Mouse (Mus musculus): ENCODE data around the gene Casp6. TPM values are rescaled to one million over a fixed set of nuclear protein-coding genes. Genes with fewer than 3 reads are reported as not detected.

Casp6 gene
- total and polyA plus RNA-seq, 2 experiments, result 27.4 to 44.5 TPM

GRCm38 (mm10) chr3:129903866-129904265 is 2.6 kb downstream of the Casp6 start:
- Histone ChIP-seq H3K4me3 (ENCODE audit: insufficient read depth, low read depth, low read length) (no peak overlapping the region), H3K27me3 (ENCODE audit: control insufficient read depth, insufficient read depth, low read length) (no peaks in the 10 kb centered on the region), H3K9ac (ENCODE audit: low read depth, low read length) (no peak overlapping the region), H3K4me1 (ENCODE audit: control insufficient read depth, insufficient read depth, low read length) (peaks cover 4% of the 10 kb centered on the region; the same call in 1 of the 2 replicates), H3K27ac (replicated peaks; ENCODE audit: insufficient read depth, low read depth, low read length) (no peak overlapping the region), H3K79me2 (ENCODE audit: control insufficient read depth, insufficient read depth, low read length) (peaks cover 4% of the 10 kb centered on the region; the same call in 1 of the 2 replicates), H3K36me3 (ENCODE audit: control insufficient read depth, insufficient read depth, low read length) (peaks cover 6% of the 10 kb centered on the region)
- 76% methylated on average over 8 of the region's 8 CpGs for WGBS
- TF ChIP-seq POLR2A (IDR thresholded peaks at IDR 0.05; ENCODE audit: extremely low read depth, insufficient read depth, low read length), result no peak
- no peak for TF ChIP-seq CTCF (IDR thresholded peaks at IDR 0.05; ENCODE audit: low read depth, low read length)
- DNase-seq (ENCODE audit: extremely low read depth, low read depth, low spot score), result peak; percentile 50

DNA sequence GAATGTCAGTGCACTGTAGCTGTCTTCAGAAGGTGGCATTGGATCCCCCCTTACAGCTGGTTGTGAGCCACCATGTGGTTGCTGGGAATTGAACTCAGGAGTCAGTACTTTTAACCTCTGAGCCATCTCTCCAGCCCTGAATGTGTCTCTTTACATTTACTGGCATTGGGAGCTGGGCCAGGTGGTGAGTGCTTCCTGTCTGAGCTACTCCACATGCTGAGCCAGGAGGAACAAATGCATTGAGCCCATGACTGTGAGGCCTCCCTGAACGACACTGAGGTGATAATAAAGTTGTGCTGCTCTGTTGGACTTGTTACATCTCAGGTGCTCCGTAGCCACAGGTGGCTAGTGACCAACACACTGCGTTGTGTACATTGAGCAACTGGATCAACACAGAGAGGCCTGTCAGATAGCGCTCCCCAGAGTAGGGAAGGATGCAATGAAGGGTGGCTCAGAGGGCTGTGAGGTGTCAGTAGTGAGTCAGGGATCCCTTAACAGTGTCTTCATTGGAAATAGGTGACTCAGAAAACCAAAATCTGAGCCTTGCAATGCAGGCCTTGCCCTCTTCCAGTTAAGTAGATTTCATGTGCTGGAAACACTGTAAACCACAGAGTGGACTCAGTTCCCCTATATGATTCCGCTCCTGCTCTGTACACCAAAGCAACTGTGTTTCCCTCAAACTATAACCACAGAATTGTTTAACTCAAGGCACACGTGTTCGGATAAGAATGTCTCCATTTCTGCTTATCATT is 3.3 kb downstream of the Casp6 start:
- Histone ChIP-seq H3K9ac (ENCODE audit: low read depth, low read length) (no peak overlapping the region), H3K36me3 (ENCODE audit: control insufficient read depth, insufficient read depth, low read length) (peaks cover 10% of the 10 kb centered on the region), H3K79me2 (ENCODE audit: control insufficient read depth, insufficient read depth, low read length) (peaks cover 4% of the 10 kb centered on the region; the same call in 1 of the 2 replicates), H3K4me3 (ENCODE audit: insufficient read depth, low read depth, low read length) (no peak overlapping the region), H3K27me3 (ENCODE audit: control insufficient read depth, insufficient read depth, low read length) (no peaks in the 10 kb centered on the region), H3K4me1 (ENCODE audit: control insufficient read depth, insufficient read depth, low read length) (peaks cover 4% of the 10 kb centered on the region; the same call in 1 of the 2 replicates), H3K27ac (replicated peaks; ENCODE audit: insufficient read depth, low read depth, low read length) (no peak overlapping the region)
- TF ChIP-seq CTCF (IDR thresholded peaks at IDR 0.05; ENCODE audit: low read depth, low read length) (no peak), POLR2A (IDR thresholded peaks at IDR 0.05; ENCODE audit: extremely low read depth, insufficient read depth, low read length) (no peak)
- 65% methylated on average over 7 of the region's 7 CpGs for WGBS
- no peak for DNase-seq (ENCODE audit: extremely low read depth, low read depth, low spot score)

- H3K4me3 ChIP-seq (ENCODE audit: insufficient read depth, low read depth, low read length), result no peak overlapping the region
- no peak for DNase-seq (ENCODE audit: extremely low read depth, low read depth, low spot score)
- TF ChIP-seq POLR2A (IDR thresholded peaks at IDR 0.05; ENCODE audit: extremely low read depth, insufficient read depth, low read length), result no peak
- no peak for TF ChIP-seq CTCF (IDR thresholded peaks at IDR 0.05; ENCODE audit: low read depth, low read length)
- no peak overlapping the region for H3K9ac ChIP-seq (ENCODE audit: low read depth, low read length)
- 93% methylated on average over 14 of the region's 14 CpGs for WGBS
- H3K79me2 ChIP-seq (ENCODE audit: control insufficient read depth, insufficient read depth, low read length), result no peaks in the 10 kb centered on the region
- H3K36me3 ChIP-seq (ENCODE audit: control insufficient read depth, insufficient read depth, low read length), result peaks cover 10% of the 10 kb centered on the region
- no peak overlapping the region for H3K27ac ChIP-seq (replicated peaks; ENCODE audit: insufficient read depth, low read depth, low read length)
- no peaks in the 10 kb centered on the region for H3K27me3 ChIP-seq (ENCODE audit: control insufficient read depth, insufficient read depth, low read length)
- no peaks in the 10 kb centered on the region for H3K4me1 ChIP-seq (ENCODE audit: control insufficient read depth, insufficient read depth, low read length)
Observed at GRCm38 (mm10) chr3:129912025-129912424, 10.8 kb downstream of the Casp6 start.

DNA sequence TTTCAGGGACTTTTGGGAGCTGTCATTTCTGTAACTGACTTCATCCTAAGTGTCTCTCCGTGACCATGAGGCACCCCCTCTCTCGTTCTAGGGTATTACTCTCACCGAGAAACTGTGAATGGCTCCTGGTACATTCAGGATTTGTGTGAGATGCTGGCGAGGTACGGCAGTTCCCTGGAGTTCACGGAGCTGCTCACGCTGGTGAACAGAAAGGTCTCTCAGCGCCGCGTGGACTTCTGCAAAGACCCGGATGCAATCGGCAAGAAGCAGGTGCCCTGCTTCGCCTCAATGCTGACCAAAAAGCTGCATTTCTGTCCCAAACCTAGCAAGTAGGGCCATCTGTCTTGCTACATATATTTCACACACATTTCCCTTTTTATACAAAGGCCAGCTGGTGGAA is 12.0 kb downstream of the Casp6 start:
- WGBS, result 95% methylated on average over 13 of the region's 13 CpGs
- no peak for DNase-seq (ENCODE audit: extremely low read depth, low read depth, low spot score)
- peaks cover 10% of the 10 kb centered on the region for H3K36me3 ChIP-seq (ENCODE audit: control insufficient read depth, insufficient read depth, low read length)

DNA sequence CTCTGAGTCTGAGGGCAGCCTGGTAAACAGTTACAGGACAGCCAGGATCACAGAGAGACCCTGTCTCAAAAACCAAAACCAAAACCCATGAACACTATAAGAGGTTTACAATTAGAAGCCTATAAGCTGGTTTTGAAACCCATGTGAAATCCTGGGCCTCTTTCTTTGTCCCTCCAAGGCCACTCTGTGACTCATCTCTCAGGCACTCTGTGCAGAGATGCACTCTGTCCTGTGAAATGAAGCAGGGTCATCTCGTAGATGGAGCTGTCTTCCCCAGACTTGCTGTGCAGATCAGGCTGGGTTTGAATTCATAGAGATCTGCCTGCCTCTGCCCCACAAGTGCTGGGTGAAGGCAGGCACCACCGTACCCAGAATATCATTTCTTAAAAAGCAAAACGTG is 16.2 kb downstream of the Casp6 start:
- TF ChIP-seq CTCF (IDR thresholded peaks at IDR 0.05; ENCODE audit: low read depth, low read length) (no peak), POLR2A (IDR thresholded peaks at IDR 0.05; ENCODE audit: extremely low read depth, insufficient read depth, low read length) (no peak)
- WGBS, result 73% methylated on average over 3 of the region's 3 CpGs
- H3K27me3 ChIP-seq (ENCODE audit: control insufficient read depth, insufficient read depth, low read length), result no peaks in the 10 kb centered on the region
- H3K79me2 ChIP-seq (ENCODE audit: control insufficient read depth, insufficient read depth, low read length), result no peaks in the 10 kb centered on the region
- H3K9ac ChIP-seq (ENCODE audit: low read depth, low read length), result no peak overlapping the region
- H3K36me3 ChIP-seq (ENCODE audit: control insufficient read depth, insufficient read depth, low read length), result peaks cover 2% of the 10 kb centered on the region; the same call in 1 of the 2 replicates
- H3K4me3 ChIP-seq (ENCODE audit: insufficient read depth, low read depth, low read length), result no peak overlapping the region
- H3K4me1 ChIP-seq (ENCODE audit: control insufficient read depth, insufficient read depth, low read length), result no peaks in the 10 kb centered on the region
- H3K27ac ChIP-seq (replicated peaks; ENCODE audit: insufficient read depth, low read depth, low read length), result no peak overlapping the region
- DNase-seq (ENCODE audit: extremely low read depth, low read depth, low spot score), result no peak

More for the DNA sequence above, 12.0 kb downstream of the Casp6 start:
- Histone ChIP-seq H3K27me3 (ENCODE audit: control insufficient read depth, insufficient read depth, low read length) (no peaks in the 10 kb centered on the region), H3K4me1 (ENCODE audit: control insufficient read depth, insufficient read depth, low read length) (no peaks in the 10 kb centered on the region), H3K27ac (replicated peaks; ENCODE audit: insufficient read depth, low read depth, low read length) (no peak overlapping the region), H3K79me2 (ENCODE audit: control insufficient read depth, insufficient read depth, low read length) (no peaks in the 10 kb centered on the region), H3K4me3 (ENCODE audit: insufficient read depth, low read depth, low read length) (no peak overlapping the region), H3K9ac (ENCODE audit: low read depth, low read length) (no peak overlapping the region)
- TF ChIP-seq CTCF (IDR thresholded peaks at IDR 0.05; ENCODE audit: low read depth, low read length) (no peak), POLR2A (IDR thresholded peaks at IDR 0.05; ENCODE audit: extremely low read depth, insufficient read depth, low read length) (no peak)

- H3K4me1 ChIP-seq (ENCODE audit: control insufficient read depth, insufficient read depth, low read length), result no peaks in the 10 kb centered on the region
- no peak overlapping the region for H3K9ac ChIP-seq (ENCODE audit: low read depth, low read length)
- H3K27me3 ChIP-seq (ENCODE audit: control insufficient read depth, insufficient read depth, low read length), result no peaks in the 10 kb centered on the region
- no peak overlapping the region for H3K27ac ChIP-seq (replicated peaks; ENCODE audit: insufficient read depth, low read depth, low read length)
- 19% methylated on average over 13 of the region's 13 CpGs for WGBS
- H3K4me3 ChIP-seq (ENCODE audit: insufficient read depth, low read depth, low read length), result no peak overlapping the region
- H3K36me3 ChIP-seq (ENCODE audit: control insufficient read depth, insufficient read depth, low read length), result peaks cover under 1% of the 10 kb centered on the region; the same call in 1 of the 2 replicates
- H3K79me2 ChIP-seq (ENCODE audit: control insufficient read depth, insufficient read depth, low read length), result no peaks in the 10 kb centered on the region
- peak; percentile 43 for DNase-seq (ENCODE audit: extremely low read depth, low read depth, low spot score)
- peak; percentile 87 for TF ChIP-seq CTCF (IDR thresholded peaks at IDR 0.05; ENCODE audit: low read depth, low read length)
- no peak for TF ChIP-seq POLR2A (IDR thresholded peaks at IDR 0.05; ENCODE audit: extremely low read depth, insufficient read depth, low read length)
Observed at GRCm38 (mm10) chr3:129918434-129918833, 17.2 kb downstream of the Casp6 start.

All from liver, adult 2 months (tissue).